Mouse (Mus musculus) midbrain, postnatal 0 days (tissue): ENCODE data around the gene Calhm1. TPM values are rescaled to one million over a fixed set of nuclear protein-coding genes. Genes with fewer than 3 reads are reported as not detected.

Experiments
- ATAC-seq: fragments of 200-750 bp; cut with Nextera tagmentation; 2 replicates; pipeline ENCODE4 v1.8.0; 2017; ENCODE audit warnings: moderate number of reproducible peaks, mild to moderate bottlenecking, moderate TSS enrichment, moderate library complexity; ENCODE audit not compliant: low FRiP score
- DNase-seq: peaks from one replicate; pipeline ENCODE4 v3.0.0-alpha.2; 2015; ENCODE audit warnings: low spot score
- H3K27ac ChIP-seq: fragments of 300-500 bp; sonication (generic); 2 replicates; pipeline ENCODE4 v1.5.1; 2014; ENCODE audit warnings: low read depth, mild to moderate bottlenecking, low read length, mixed read lengths
- H3K27me3 ChIP-seq: fragments of 300-500 bp; sonication (generic); 2 replicates; pipeline ENCODE4 v1.6.1; 2014; ENCODE audit warnings: low read length, control low read depth, mixed read lengths; ENCODE audit not compliant: insufficient read depth
- H3K36me3 ChIP-seq: fragments of 300-500 bp; sonication (generic); 2 replicates; pipeline ENCODE4 v1.6.1; 2014; ENCODE audit warnings: low read length, control low read depth, mixed read lengths; ENCODE audit not compliant: insufficient read depth
- H3K4me1 ChIP-seq: fragments of 300-500 bp; sonication (generic); 2 replicates; pipeline ENCODE4 v1.6.1; 2014; ENCODE audit warnings: mild to moderate bottlenecking, control low read depth, antibody characterized with exemption, low read length, mixed read lengths; ENCODE audit not compliant: insufficient read depth
- H3K4me2 ChIP-seq: fragments of 300-500 bp; sonication (generic); 2 replicates; pipeline ENCODE4 v1.6.1; 2014; ENCODE audit warnings: low read depth, mild to moderate bottlenecking, low read length, mixed read lengths; ENCODE audit not compliant: poor library complexity, severe bottlenecking
- H3K4me3 ChIP-seq: fragments of 300-500 bp; sonication (generic); 2 replicates; pipeline ENCODE4 v1.5.1; 2014; ENCODE audit warnings: low read depth, mild to moderate bottlenecking, low read length, moderate library complexity
- H3K9ac ChIP-seq: fragments of 300-500 bp; sonication (generic); replicated peaks from 2 replicates; pipeline ENCODE4 v1.6.1; 2014; ENCODE audit warnings: mild to moderate bottlenecking, low read length, moderate library complexity, mixed read lengths; ENCODE audit not compliant: poor library complexity, severe bottlenecking
- H3K9me3 ChIP-seq: fragments of 300-500 bp; sonication (generic); 2 replicates; pipeline ENCODE4 v1.6.1; 2016; ENCODE audit warnings: low read length, control low read depth
- CTCF ChIP-seq: IDR thresholded peaks from 2 replicates; pipeline ENCODE4 v1.5.1; 2016; ENCODE audit warnings: antibody characterized with exemption, mild to moderate bottlenecking
- WGBS: fragments of 180-500 bp; shearing (Covaris S2); extraction: QIAGEN DNeasy Blood & Tissue Kit; methylation state at CpG from one replicate; pipeline ENCODE4 v1.1.7; 2014; 5-methylcytosine and 5-hydroxymethylcytosine counted together
- polyA plus RNA-seq: library from polyadenylated mRNA; unstranded; fragments of >200 nt; fragmentation: Nextera tagmentation; extraction: Ambion mirVana; gene quantifications from 2 replicates; pipeline ENCODE4 v1.2.1, GENCODE M21; 2015
- total RNA-seq: library from RNA; depleted of rRNA; stranded (reverse); fragments of >200 nt; gene quantifications from 2 replicates; pipeline ENCODE4 v1.2.3, GENCODE M21; 2014

The Calhm1 gene
- total and polyA plus RNA-seq, 2 experiments from 2014 or later: not detected

DNA sequence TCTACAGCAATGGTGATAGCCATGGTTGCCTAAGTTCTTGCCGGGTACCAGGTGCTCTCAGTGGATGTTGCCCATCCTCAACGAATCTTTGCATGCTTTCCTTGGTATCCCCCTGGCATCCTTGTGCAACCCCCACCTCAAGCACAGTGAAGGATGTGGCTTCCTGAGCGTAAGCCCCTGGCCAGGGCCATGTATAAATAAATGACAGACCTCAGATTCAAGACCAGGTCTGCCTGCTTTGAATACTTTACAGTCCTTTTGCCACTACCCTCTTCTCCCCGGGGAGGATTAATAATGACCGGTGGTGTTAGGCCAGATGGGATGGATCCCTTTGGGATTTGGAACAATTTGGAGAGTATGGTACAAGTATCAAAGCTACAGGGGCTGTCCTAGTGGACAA lies 7.9 kb downstream of the Calhm1 start:
- no peak overlapping the region for H3K4me2 ChIP-seq
- no peaks in the 10 kb centered on the region; the same call in none of the 2 replicates for H3K27me3 ChIP-seq
- H3K9ac ChIP-seq: no peak overlapping the region
- no peak overlapping the region for H3K4me3 ChIP-seq
- H3K4me1 ChIP-seq: peaks cover 5% of the 10 kb centered on the region; the same call in 1 of the 2 replicates
- no peaks in the 10 kb centered on the region for H3K9me3 ChIP-seq
- 88% methylated on average over 5 of the region's 5 CpGs for WGBS
- ATAC-seq: no peak
- DNase-seq: no peak
- H3K36me3 ChIP-seq: peaks cover 6% of the 10 kb centered on the region; the same call in 1 of the 2 replicates
- H3K27ac ChIP-seq: no peak overlapping the region
- TF ChIP-seq CTCF: no peak

DNA sequence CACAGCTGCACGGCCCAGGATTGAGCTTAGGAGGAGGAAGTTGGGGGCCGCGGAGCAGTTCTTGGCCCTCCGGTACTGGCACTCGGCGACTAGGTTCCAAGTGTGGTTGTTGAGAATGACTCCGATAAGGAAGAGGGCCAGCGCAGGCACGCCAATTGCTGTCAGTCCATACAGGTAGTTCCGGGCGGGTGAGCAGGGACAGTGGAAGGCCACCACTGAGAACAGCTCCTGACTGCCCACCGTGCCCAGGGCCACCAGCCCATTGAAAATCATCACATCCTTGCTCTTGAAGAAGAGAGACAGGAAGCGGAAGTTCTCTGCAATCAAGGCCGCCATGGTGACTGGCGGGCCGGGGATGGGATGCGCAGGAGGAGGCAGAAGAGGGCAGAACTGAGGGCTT lies 8.5 kb downstream of the Calhm1 start:
- Histone ChIP-seq H3K27ac (no peak overlapping the region), H3K27me3 (no peaks in the 10 kb centered on the region; the same call in none of the 2 replicates), H3K9ac (no peak overlapping the region), H3K9me3 (no peaks in the 10 kb centered on the region), H3K4me3 (no peak overlapping the region), H3K36me3 (peaks cover 11% of the 10 kb centered on the region; the same call in 1 of the 2 replicates), H3K4me2 (no peak overlapping the region), H3K4me1 (peaks cover 5% of the 10 kb centered on the region; the same call in 1 of the 2 replicates)
- TF ChIP-seq CTCF: no peak
- no peak for DNase-seq
- 91% methylated on average over 17 of the region's 17 CpGs for WGBS
- ATAC-seq: no peak

DNA sequence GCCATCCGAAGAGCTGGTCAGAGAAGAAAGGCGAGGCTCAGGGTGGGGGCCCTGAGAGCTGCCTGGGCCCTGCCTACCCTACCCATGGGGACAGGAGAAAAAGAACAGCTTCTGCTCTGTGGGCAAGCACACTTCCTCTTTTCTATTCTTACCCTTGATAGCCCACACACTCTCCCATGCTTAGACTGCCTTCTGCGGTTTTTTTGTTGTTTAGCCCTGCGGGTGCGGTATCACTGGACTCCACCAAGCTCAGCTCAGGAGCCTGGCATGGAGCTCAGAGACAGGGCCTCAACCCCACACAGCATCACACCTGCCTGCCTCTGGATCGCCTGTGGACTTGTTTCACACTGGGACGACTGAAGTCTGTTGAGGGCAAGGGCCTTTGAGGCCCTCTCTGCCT lies 10.9 kb downstream of the Calhm1 start:
- Histone ChIP-seq H3K36me3 (peaks cover 35% of the 10 kb centered on the region), H3K4me3 (no peak overlapping the region), H3K9me3 (no peaks in the 10 kb centered on the region), H3K4me1 (peaks cover 5% of the 10 kb centered on the region; the same call in 1 of the 2 replicates), H3K27me3 (no peaks in the 10 kb centered on the region; the same call in 1 of the 2 replicates), H3K27ac (no peak overlapping the region), H3K9ac (no peak overlapping the region), H3K4me2 (no peak overlapping the region)
- no peak for DNase-seq
- WGBS: 86% methylated on average over 7 of the region's 7 CpGs
- TF ChIP-seq CTCF: no peak
- no peak for ATAC-seq

DNA sequence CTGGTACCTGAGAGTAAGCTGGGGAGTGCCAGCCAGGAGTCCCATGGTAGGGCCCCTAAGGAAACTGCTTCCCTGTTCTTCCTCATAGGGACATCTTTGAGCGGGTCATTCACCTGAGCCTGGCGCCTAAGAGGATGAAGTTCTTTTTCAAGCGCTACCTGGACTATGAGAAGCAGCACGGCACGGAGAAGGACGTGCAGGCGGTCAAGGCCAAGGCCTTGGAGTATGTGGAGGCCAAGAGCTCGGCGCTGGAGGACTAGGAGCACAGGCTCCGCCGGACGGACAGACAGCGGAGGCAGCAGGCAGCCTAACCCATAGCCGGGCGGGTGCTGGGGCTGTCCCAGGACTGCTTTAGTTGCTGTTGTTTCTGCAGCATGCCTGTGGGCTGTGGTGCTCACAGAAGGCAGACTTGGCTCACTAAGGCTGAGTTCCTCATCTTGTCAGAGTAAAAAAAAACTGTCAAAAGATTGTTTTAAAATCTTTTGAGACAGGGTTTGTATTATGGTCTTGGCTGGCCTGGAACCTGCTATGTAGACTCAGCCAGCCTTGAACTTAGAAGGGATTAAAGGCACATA lies 13.4 kb downstream of the Calhm1 start:
- Histone ChIP-seq H3K27me3 (no peaks in the 10 kb centered on the region), H3K4me2 (no peak overlapping the region), H3K4me1 (no peaks in the 10 kb centered on the region), H3K9me3 (no peaks in the 10 kb centered on the region), H3K27ac (no peak overlapping the region), H3K9ac (no peak overlapping the region), H3K36me3 (peaks cover 54% of the 10 kb centered on the region), H3K4me3 (no peak overlapping the region)
- ATAC-seq (no peak), DNase-seq (no peak)
- TF ChIP-seq CTCF: no peak
- WGBS: 91% methylated on average over 15 of the region's 15 CpGs

DNA sequence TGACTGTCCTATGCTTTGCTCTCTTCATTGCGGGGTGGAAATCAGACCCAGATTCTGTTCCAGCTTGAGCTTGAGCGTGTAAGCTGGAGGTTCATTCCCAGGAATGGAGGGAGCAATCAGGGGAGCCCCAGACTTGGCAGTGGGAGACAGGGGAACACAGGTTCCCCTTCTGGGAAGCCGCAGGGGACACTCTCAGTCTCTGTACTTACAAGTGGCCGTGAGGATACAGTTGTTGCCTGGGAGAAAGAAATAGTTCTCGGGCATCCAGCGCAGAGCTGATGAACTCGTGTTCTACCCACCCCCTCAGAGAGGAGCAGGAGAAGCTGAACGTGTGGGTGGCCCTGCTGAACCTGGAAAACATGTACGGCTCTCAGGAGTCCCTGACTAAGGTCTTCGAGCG lies 15.2 kb downstream of the Calhm1 start:
- no peak for ATAC-seq
- Histone ChIP-seq H3K4me3 (no peak overlapping the region), H3K27ac (no peak overlapping the region), H3K27me3 (no peaks in the 10 kb centered on the region), H3K36me3 (peaks cover 62% of the 10 kb centered on the region), H3K4me1 (no peaks in the 10 kb centered on the region), H3K4me2 (no peak overlapping the region), H3K9ac (no peak overlapping the region), H3K9me3 (no peaks in the 10 kb centered on the region)
- no peak for TF ChIP-seq CTCF
- DNase-seq: no peak
- 95% methylated on average over 11 of the region's 11 CpGs for WGBS

DNA sequence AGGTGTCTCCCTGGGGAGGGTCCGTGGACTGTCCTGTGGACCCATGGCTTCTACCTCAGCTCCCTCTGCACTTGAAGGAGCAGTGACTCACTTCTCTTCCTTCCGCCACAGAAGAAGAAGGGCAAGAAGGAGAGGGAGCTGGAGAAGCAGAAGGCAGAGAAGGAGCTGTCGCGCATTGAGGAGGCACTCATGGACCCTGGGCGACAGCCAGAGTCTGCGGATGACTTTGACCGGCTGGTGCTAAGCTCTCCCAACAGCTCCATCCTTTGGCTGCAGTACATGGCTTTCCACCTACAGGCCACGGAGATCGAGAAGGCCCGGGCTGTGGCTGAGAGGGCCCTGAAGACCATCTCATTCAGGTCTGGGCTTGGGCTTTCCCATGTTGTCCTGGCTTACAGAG lies 15.9 kb downstream of the Calhm1 start:
- no peak overlapping the region for H3K9ac ChIP-seq
- H3K36me3 ChIP-seq: peaks cover 62% of the 10 kb centered on the region
- TF ChIP-seq CTCF: no peak
- no peak for DNase-seq
- no peak for ATAC-seq
- H3K27me3 ChIP-seq: no peaks in the 10 kb centered on the region
- no peaks in the 10 kb centered on the region for H3K4me1 ChIP-seq
- H3K4me3 ChIP-seq: no peak overlapping the region
- no peak overlapping the region for H3K27ac ChIP-seq
- H3K4me2 ChIP-seq: no peak overlapping the region
- 98% methylated on average over 10 of the region's 10 CpGs for WGBS
- H3K9me3 ChIP-seq: no peaks in the 10 kb centered on the region
